Mouse (Mus musculus) kidney, adult 10 weeks (tissue): Measurements from ENCODE around the gene Smtnl1. TPM values are rescaled to one million over a fixed set of nuclear protein-coding genes. Genes with fewer than 3 reads are reported as not detected.

Experiments
- polyA plus RNA-seq: library from polyadenylated mRNA; stranded (reverse); fragments of 350-450 nt; fragmentation: Illumina TruSeq; extraction: RNeasy Lipid Tissue Mini Kit (QIAGEN cat#74804); gene quantifications from one replicate; pipeline ENCODE4 v1.2.3, GENCODE M21; 2014; ENCODE audit warnings: low read depth, low replicate concordance

Gene Smtnl1
- polyA plus RNA-seq = not detected

DNA sequence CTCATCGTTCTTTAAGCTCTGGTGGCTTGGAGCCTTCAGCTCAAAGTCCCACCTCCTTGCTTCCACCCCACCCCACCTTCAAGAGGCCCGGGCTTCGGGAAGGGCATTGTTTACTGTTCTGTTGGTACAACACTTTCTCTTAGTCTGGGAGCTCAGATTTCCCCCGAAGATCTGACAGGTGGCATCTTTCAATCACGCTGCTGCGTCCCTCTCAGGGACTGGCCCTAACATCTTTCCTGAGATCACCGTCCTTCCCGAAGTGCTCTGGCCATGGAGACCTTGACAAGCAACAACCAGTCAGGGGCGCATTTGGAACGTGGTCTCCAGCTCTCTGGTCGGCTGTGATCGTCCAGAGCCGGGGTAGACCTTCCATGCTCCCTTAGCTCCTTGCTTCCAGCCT is at the start of gene Smtnl1:
Smtnl1 (minus strand) TSS at position 101 of the 400 bp plus-strand sequence.

GRCm38 (mm10) chr2:84838593-84838949 is 16.1 kb upstream of the Smtnl1 start, which contains the start of gene Slc43a1:
TSS of gene Slc43a1 (plus strand) at chr2:84838850.

DNA sequence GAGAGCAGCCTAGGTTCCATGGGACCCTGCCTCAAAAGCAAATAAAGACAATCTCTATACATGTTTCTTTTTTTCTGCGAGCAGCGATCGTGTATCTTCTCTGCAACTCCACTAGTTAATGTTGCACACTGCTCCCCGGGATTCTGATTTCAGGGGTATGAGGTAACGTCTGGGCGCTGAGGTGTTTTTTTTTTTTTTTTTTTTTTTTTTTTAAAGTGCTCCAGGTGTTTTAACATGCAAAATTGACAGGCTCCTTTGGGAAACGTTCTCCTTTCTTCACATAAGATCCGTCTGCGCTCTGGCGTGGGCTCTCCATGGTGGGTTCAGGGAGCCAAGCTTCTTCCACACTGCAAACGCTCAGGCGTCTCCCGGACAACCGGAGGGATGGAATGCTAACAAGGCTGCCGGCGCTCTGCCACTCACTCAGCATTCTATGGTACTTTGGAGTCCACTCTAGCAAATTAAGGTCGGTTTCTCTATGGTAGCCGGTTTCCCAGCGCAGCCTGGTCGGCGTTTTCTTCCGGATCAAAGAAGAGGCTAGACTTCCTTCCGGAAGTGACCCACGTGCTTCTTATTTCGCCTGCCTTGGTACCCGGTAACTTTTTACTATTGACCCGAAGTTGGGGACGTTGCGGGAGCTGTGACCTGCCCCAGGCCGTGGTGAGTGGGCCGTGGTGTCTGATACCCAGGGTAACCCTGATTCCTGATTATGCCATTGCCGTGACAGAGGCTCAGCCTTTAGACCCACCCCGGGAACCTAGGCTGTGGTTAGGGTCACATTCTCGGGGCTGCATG is 4.2 kb upstream of the Smtnl1 start, which contains the start of gene Timm10:
Timm10 (plus strand) TSS at position 510 of the 795 bp plus-strand sequence.

GRCm38 (mm10) chr2:84798493-84798921 is 23.9 kb downstream of the Smtnl1 start, which contains the start of gene Ube2l6:
TSS of gene Ube2l6 (plus strand) at chr2:84798828.

GRCm38 (mm10) chr2:84775241-84775640 is 47.2 kb downstream of the Smtnl1 start, which contains the start of gene Serping1:
TSS of gene Serping1 (minus strand) at chr2:84775444.

Other genes starting within 250 kb of the Smtnl1 start
- 200 TPM for gene Ctnnd1, start 171.9 kb downstream of the Smtnl1 start, polyA plus RNA-seq
- not detected for gene Btbd18, start 163.6 kb downstream of the Smtnl1 start, polyA plus RNA-seq
- gene Selenoh, start 151.9 kb downstream of the Smtnl1 start, polyA plus RNA-seq = 10.5 TPM
- not detected for gene Gm28635, start 144.6 kb downstream of the Smtnl1 start, polyA plus RNA-seq
- gene Med19, start 144.2 kb downstream of the Smtnl1 start, polyA plus RNA-seq = 45.8 TPM
- 203 TPM for gene Tmx2, start 143.5 kb downstream of the Smtnl1 start, polyA plus RNA-seq
- 79.5 TPM for gene Zdhhc5, start 107.5 kb downstream of the Smtnl1 start, polyA plus RNA-seq
- 18.6 TPM for gene Clp1, start 95.3 kb downstream of the Smtnl1 start, polyA plus RNA-seq
- not detected for gene Ypel4, start 88.6 kb downstream of the Smtnl1 start, polyA plus RNA-seq
- not detected for gene Gm19426, start 79.0 kb downstream of the Smtnl1 start, polyA plus RNA-seq
- 26.3 TPM for gene Serping1, start 47.2 kb downstream of the Smtnl1 start, polyA plus RNA-seq
- gene Ube2l6, start 23.8 kb downstream of the Smtnl1 start, polyA plus RNA-seq = 8.4 TPM
- gene Timm10, start 4.3 kb upstream of the Smtnl1 start, polyA plus RNA-seq = 2.6 TPM
- 0.36 TPM for gene Slc43a1, start 16.2 kb upstream of the Smtnl1 start, polyA plus RNA-seq
- gene Rtn4rl2, start 64.1 kb upstream of the Smtnl1 start, polyA plus RNA-seq = not detected
- gene Slc43a3, start 113.9 kb upstream of the Smtnl1 start, polyA plus RNA-seq = 31.6 TPM
- not detected for gene Prg2, start 157.8 kb upstream of the Smtnl1 start, polyA plus RNA-seq
- gene Prg3, start 165.6 kb upstream of the Smtnl1 start, polyA plus RNA-seq = not detected
- 85.3 TPM for gene Ssrp1, start 214.6 kb upstream of the Smtnl1 start, polyA plus RNA-seq
- gene P2rx3, start 214.8 kb upstream of the Smtnl1 start, polyA plus RNA-seq = not detected
- 0.69 TPM for gene Tnks1bp1, start 225.4 kb upstream of the Smtnl1 start, polyA plus RNA-seq